Mouse (Mus musculus): ENCODE results near the gene Crmp1. TPM values are rescaled to one million over a fixed set of nuclear protein-coding genes. Genes with fewer than 3 reads are reported as not detected.

Gene Crmp1
- polyA plus RNA-seq, 1 experiment from 2014 or later: 1.2 TPM

- DNase-seq (ENCODE audit: low spot score): no peak
Measured at GRCm38 (mm10) chr5:37227956-37228680, 13.6 kb upstream of the Crmp1 start.

GRCm38 (mm10) chr5:37228894-37229293 is 12.8 kb upstream of the Crmp1 start:
- Histone ChIP-seq H3K27me3 (replicated peaks; ENCODE audit: insufficient read depth, low read length) (no peaks in the 10 kb centered on the region), H3K36me3 (ENCODE audit: insufficient read depth, low read length) (no peaks in the 10 kb centered on the region), H3K4me1 (ENCODE audit: insufficient read depth, low read depth, low read length) (no peaks in the 10 kb centered on the region), H3K9me3 (ENCODE audit: low read length) (no peaks in the 10 kb centered on the region), H3K4me2 (replicated peaks; ENCODE audit: low read depth, low read length) (no peak overlapping the region), H3K4me3 (ENCODE audit: low read depth, low read length) (no peak overlapping the region), H3K9ac (replicated peaks; ENCODE audit: low read depth) (no peak overlapping the region), H3K27ac (ENCODE audit: low read length) (no peak overlapping the region)
- WGBS: 58% methylated on average over 7 of the region's 7 CpGs
- DNase-seq (ENCODE audit: low spot score): no peak
- no peak for ATAC-seq
- no peak for TF ChIP-seq EP300 (IDR thresholded peaks at IDR 0.05)
- TF ChIP-seq CTCF (IDR thresholded peaks at IDR 0.05): no peak

More at GRCm38 (mm10) chr5:37227956-37228680, 13.6 kb upstream of the Crmp1 start:
- WGBS: 44% methylated on average over 6 of the region's 6 CpGs
- H3K4me2 ChIP-seq (replicated peaks; ENCODE audit: low read depth, low read length): no peak overlapping the region
- TF ChIP-seq CTCF (IDR thresholded peaks at IDR 0.05): no peak
- TF ChIP-seq EP300 (IDR thresholded peaks at IDR 0.05): no peak
- H3K27me3 ChIP-seq (replicated peaks; ENCODE audit: insufficient read depth, low read length): no peaks in the 10 kb centered on the region
- ATAC-seq: no peak
- no peaks in the 10 kb centered on the region for H3K36me3 ChIP-seq (ENCODE audit: insufficient read depth, low read length)
- H3K4me3 ChIP-seq (ENCODE audit: low read depth, low read length): no peak overlapping the region
- no peaks in the 10 kb centered on the region for H3K4me1 ChIP-seq (ENCODE audit: insufficient read depth, low read depth, low read length)
- no peak overlapping the region for H3K9ac ChIP-seq (replicated peaks; ENCODE audit: low read depth)
- no peak overlapping the region for H3K27ac ChIP-seq (ENCODE audit: low read length)
- no peaks in the 10 kb centered on the region for H3K9me3 ChIP-seq (ENCODE audit: low read length)

- no peak for ATAC-seq
- TF ChIP-seq CTCF (IDR thresholded peaks at IDR 0.05) (no peak), EP300 (IDR thresholded peaks at IDR 0.05) (no peak)
- WGBS: 33% methylated on average over 9 of the region's 9 CpGs
- H3K36me3 ChIP-seq (ENCODE audit: insufficient read depth, low read length): no peaks in the 10 kb centered on the region
- H3K9me3 ChIP-seq (ENCODE audit: low read length): no peaks in the 10 kb centered on the region
- DNase-seq (ENCODE audit: low spot score): no peak
- no peaks in the 10 kb centered on the region for H3K4me1 ChIP-seq (ENCODE audit: insufficient read depth, low read depth, low read length)
- H3K27me3 ChIP-seq (replicated peaks; ENCODE audit: insufficient read depth, low read length): no peaks in the 10 kb centered on the region
- no peak overlapping the region for H3K27ac ChIP-seq (ENCODE audit: low read length)
- no peak overlapping the region for H3K4me2 ChIP-seq (replicated peaks; ENCODE audit: low read depth, low read length)
- no peak overlapping the region for H3K4me3 ChIP-seq (ENCODE audit: low read depth, low read length)
- no peak overlapping the region for H3K9ac ChIP-seq (replicated peaks; ENCODE audit: low read depth)
Measured at GRCm38 (mm10) chr5:37233010-37233557, 8.7 kb upstream of the Crmp1 start.

- H3K9me3 ChIP-seq (ENCODE audit: low read length): no peaks in the 10 kb centered on the region
Measured at GRCm38 (mm10) chr5:37238654-37239053, 3.1 kb upstream of the Crmp1 start.

GRCm38 (mm10) chr5:37240550-37240949 is 1.2 kb upstream of the Crmp1 start:
- H3K9ac ChIP-seq (replicated peaks; ENCODE audit: low read depth): no peak overlapping the region
- no peak for TF ChIP-seq CTCF (IDR thresholded peaks at IDR 0.05)
- TF ChIP-seq EP300 (IDR thresholded peaks at IDR 0.05): no peak
- DNase-seq (ENCODE audit: low spot score) (peak; percentile 23), ATAC-seq (no peak)
- H3K27me3 ChIP-seq (replicated peaks; ENCODE audit: insufficient read depth, low read length): peaks cover 46% of the 10 kb centered on the region
- H3K9me3 ChIP-seq (ENCODE audit: low read length): no peaks in the 10 kb centered on the region
- no peak overlapping the region for H3K4me2 ChIP-seq (replicated peaks; ENCODE audit: low read depth, low read length)
- no peak overlapping the region for H3K27ac ChIP-seq (ENCODE audit: low read length)
- H3K36me3 ChIP-seq (ENCODE audit: insufficient read depth, low read length): no peaks in the 10 kb centered on the region
- no peak overlapping the region for H3K4me3 ChIP-seq (ENCODE audit: low read depth, low read length)
- H3K4me1 ChIP-seq (ENCODE audit: insufficient read depth, low read depth, low read length): no peaks in the 10 kb centered on the region
- 3% methylated on average over 5 of the region's 5 CpGs for WGBS

More at GRCm38 (mm10) chr5:37238654-37239053, 3.1 kb upstream of the Crmp1 start:
- Histone ChIP-seq H3K27me3 (replicated peaks; ENCODE audit: insufficient read depth, low read length) (peaks cover 30% of the 10 kb centered on the region), H3K9ac (replicated peaks; ENCODE audit: low read depth) (no peak overlapping the region), H3K27ac (ENCODE audit: low read length) (no peak overlapping the region), H3K36me3 (ENCODE audit: insufficient read depth, low read length) (no peaks in the 10 kb centered on the region), H3K4me1 (ENCODE audit: insufficient read depth, low read depth, low read length) (no peaks in the 10 kb centered on the region), H3K4me3 (ENCODE audit: low read depth, low read length) (no peak overlapping the region), H3K4me2 (replicated peaks; ENCODE audit: low read depth, low read length) (no peak overlapping the region)
- 38% methylated on average over 2 of the region's 2 CpGs for WGBS
- DNase-seq (ENCODE audit: low spot score) (no peak), ATAC-seq (no peak)
- TF ChIP-seq EP300 (IDR thresholded peaks at IDR 0.05) (no peak), CTCF (IDR thresholded peaks at IDR 0.05) (no peak)

- no peak overlapping the region for H3K4me2 ChIP-seq (replicated peaks; ENCODE audit: low read depth, low read length)
Measured at GRCm38 (mm10) chr5:37241224-37241623, 516 bp upstream of the Crmp1 start.

More at GRCm38 (mm10) chr5:37241224-37241623, 516 bp upstream of the Crmp1 start:
- Histone ChIP-seq H3K4me1 (ENCODE audit: insufficient read depth, low read depth, low read length) (no peaks in the 10 kb centered on the region), H3K9ac (replicated peaks; ENCODE audit: low read depth) (no peak overlapping the region), H3K4me3 (ENCODE audit: low read depth, low read length) (no peak overlapping the region), H3K36me3 (ENCODE audit: insufficient read depth, low read length) (no peaks in the 10 kb centered on the region), H3K27ac (ENCODE audit: low read length) (no peak overlapping the region), H3K9me3 (ENCODE audit: low read length) (no peaks in the 10 kb centered on the region), H3K27me3 (replicated peaks; ENCODE audit: insufficient read depth, low read length) (peaks cover 53% of the 10 kb centered on the region)
- ATAC-seq: no peak
- no peak for DNase-seq (ENCODE audit: low spot score)
- WGBS: 9% methylated on average over 9 of the region's 9 CpGs
- TF ChIP-seq EP300 (IDR thresholded peaks at IDR 0.05): no peak
- no peak for TF ChIP-seq CTCF (IDR thresholded peaks at IDR 0.05)
